ENCODE assay signal across 8 mouse cellular contexts in genomic region chr2:30801067-30801852, GRCm38 (mm10). TPM values are rescaled to one million over a fixed set of nuclear protein-coding genes. Genes with fewer than 3 reads are reported as not detected.
DNase-seq lines count a peak whose midpoint lies in the region; ATAC-seq and TF ChIP-seq lines count a peak whose summit lies in the region.

No protein-coding gene starts in this region.

- H3K9ac ChIP-seq in lung, embryonic 14.5 days: peak overlapping the region; percentile 67
- H3K9ac ChIP-seq in kidney, embryonic 15.5 days: peak overlapping the region; percentile 50

- no peaks in the 10 kb centered on the region for H3K9me3 ChIP-seq in lung, embryonic 14.5 days (ENCODE audit: low read depth, low read length)
- no peaks in the 10 kb centered on the region for H3K9me3 ChIP-seq in kidney, embryonic 15.5 days (replicated peaks)

- no peaks in the 10 kb centered on the region for H3K36me3 ChIP-seq in lung, embryonic 14.5 days (ENCODE audit: insufficient read depth)
- H3K36me3 ChIP-seq in kidney, embryonic 15.5 days: no peaks in the 10 kb centered on the region

- DNase-seq in lung, embryonic 14.5 days: peak; percentile 65
- DNase-seq in lung, adult 18-20 months: no peak
- peak; percentile 78 for DNase-seq in brain, adult 2 months (ENCODE audit: low read depth, low spot score)
- DNase-seq in heart, adult 9 months (ENCODE audit: low spot score in 2 of 2): peak; percentile 28 to 31
- DNase-seq in thymus, postnatal 14 days: peak; percentile 53
- DNase-seq in c-Kit-positive CD71-positive TER-119-positive erythroid progenitor cells, embryonic 14.5 days (ENCODE audit: low spot score): no peak

- H3K4me3 ChIP-seq in lung, embryonic 14.5 days (ENCODE audit: low read depth, low read length): peak overlapping the region; percentile 48
- peak overlapping the region; percentile 46 for H3K4me3 ChIP-seq in kidney, embryonic 15.5 days (replicated peaks)

- H3K27me3 ChIP-seq in lung, embryonic 14.5 days (ENCODE audit: insufficient read depth, low read length): peaks cover 18% of the 10 kb centered on the region
- H3K27me3 ChIP-seq in kidney, embryonic 15.5 days: peaks cover 26% of the 10 kb centered on the region

- 1% methylated on average over 74 of the region's 77 CpGs for WGBS in lung, embryonic 14.5 days
- WGBS in kidney, embryonic 15.5 days: under 1% methylated on average over 77 of the region's 77 CpGs

- H3K4me2 ChIP-seq in lung, embryonic 14.5 days: peak overlapping the region; percentile 97
- H3K4me2 ChIP-seq in kidney, embryonic 15.5 days: peak overlapping the region; percentile 87

- 0 out of 2 replicates have a peak, but pooled peaks cover 5% of the 10 kb centered on the region for H3K4me1 ChIP-seq in lung, embryonic 14.5 days (ENCODE audit: insufficient read depth)
- H3K4me1 ChIP-seq in kidney, embryonic 15.5 days: peaks cover 41% of the 10 kb centered on the region

- peak; percentile 70 for ATAC-seq in lung, embryonic 14.5 days (ENCODE audit: insufficient read depth)
- peak; percentile 28; the same call in 1 of the 2 replicates for ATAC-seq in kidney, embryonic 15.5 days (replicated peaks; ENCODE audit: low FRiP score)
- peak; percentile 71 for ATAC-seq in megakaryocyte progenitor cell, adult 5-6 weeks (replicated peaks; ENCODE audit: poor library complexity)

- no peak for TF ChIP-seq CTCF in lung, embryonic 14.5 days (IDR thresholded peaks at IDR 0.05; ENCODE audit: low read depth)

- peak overlapping the region; percentile 48; the same call in 1 of the 2 replicates for H3K27ac ChIP-seq in lung, embryonic 14.5 days (ENCODE audit: low read depth)
- 0 out of 2 replicates have a peak overlapping the region, but pooled peaks have one; percentile 3 for H3K27ac ChIP-seq in kidney, embryonic 15.5 days

RNA-seq across cellular contexts. Expression of gene 1700001O22Rik, which starts 2.2 kb away (rescaled TPM):
- 3.9 and 4.3 TPM in 2 replicates for polyA plus RNA-seq in lung, embryonic 14.5 days (2014; fragmentation: Nextera tagmentation; extraction: Ambion mirVana)
- 3.5 TPM in 2 replicates for polyA plus RNA-seq in kidney, embryonic 15.5 days (2015; fragmentation: Nextera tagmentation; extraction: Ambion mirVana)
- total RNA-seq in megakaryocyte progenitor cell, adult 5-6 weeks (2015): not detected in 2 replicates
- not detected in 2 replicates for total RNA-seq in megakaryocyte progenitor cell, adult 5-6 weeks (2017)

RNA-seq across cellular contexts. Expression of gene Ntmt1, which starts 6.4 kb away (rescaled TPM):
- polyA plus RNA-seq in lung, embryonic 14.5 days (2014; fragmentation: Nextera tagmentation; extraction: Ambion mirVana): 88.3 and 96.0 TPM in 2 replicates
- polyA plus RNA-seq in kidney, embryonic 15.5 days (2015; fragmentation: Nextera tagmentation; extraction: Ambion mirVana): 82.6 and 96.6 TPM in 2 replicates
- total RNA-seq in megakaryocyte progenitor cell, adult 5-6 weeks (2015): 15.4 and 20.2 TPM in 2 replicates
- total RNA-seq in megakaryocyte progenitor cell, adult 5-6 weeks (2017): 15.4 and 19.9 TPM in 2 replicates

RNA-seq across cellular contexts. Expression of gene Asb6, which starts 28.9 kb away (rescaled TPM):
- polyA plus RNA-seq in lung, embryonic 14.5 days (2014; fragmentation: Nextera tagmentation; extraction: Ambion mirVana): 32.1 and 34.5 TPM in 2 replicates
- polyA plus RNA-seq in kidney, embryonic 15.5 days (2015; fragmentation: Nextera tagmentation; extraction: Ambion mirVana): 35.5 and 38.3 TPM in 2 replicates
- 8.2 and 11.0 TPM in 2 replicates for total RNA-seq in megakaryocyte progenitor cell, adult 5-6 weeks (2015)
- total RNA-seq in megakaryocyte progenitor cell, adult 5-6 weeks (2017): 23.9 and 24.2 TPM in 2 replicates

RNA-seq across cellular contexts. Expression of gene Prrx2, which starts 33.5 kb away (rescaled TPM):
- polyA plus RNA-seq in lung, embryonic 14.5 days (2014; fragmentation: Nextera tagmentation; extraction: Ambion mirVana): 15.7 and 15.9 TPM in 2 replicates
- polyA plus RNA-seq in kidney, embryonic 15.5 days (2015; fragmentation: Nextera tagmentation; extraction: Ambion mirVana): 10.6 and 10.9 TPM in 2 replicates
- total RNA-seq in megakaryocyte progenitor cell, adult 5-6 weeks (2015): not detected in 2 replicates
- not detected in 2 replicates for total RNA-seq in megakaryocyte progenitor cell, adult 5-6 weeks (2017)

Comparison
In these comparisons a context has a peak if more than half of its experiments do, and no peak if none do; other contexts are left out.
1. DNase-seq: peak in lung, embryonic 14.5 days (single experiment), brain, adult 2 months (single experiment), heart, adult 9 months (2 of 2) and thymus, postnatal 14 days (single experiment); none in lung, adult 18-20 months (0 of 2) and c-Kit-positive CD71-positive TER-119-positive erythroid progenitor cells, embryonic 14.5 days (single experiment).
2. Peak in every context shown above with its lines, with median percentiles within 50 percentile points of each other: ATAC-seq.